Mouse (Mus musculus): ENCODE measurements at regions not wholly inside any gene's neighbourhood (a gene's known extent, or its start where the extent isn't known, plus 50 kb on each side); places are given as distances from the start of the nearest gene placed in this dataset.

GRCm38 (mm10) chr10:92103887-92104286 is 618.3 kb downstream of the Nedd1 start:
- TF ChIP-seq CTCF (IDR thresholded peaks at IDR 0.05; ENCODE audit: borderline replicate concordance, insufficient read depth, low read length) (no peak), POLR2A (IDR thresholded peaks at IDR 0.05; ENCODE audit: low read depth, low read length) (no peak)
